Mouse (Mus musculus): ENCODE results near the gene Zbtb21. TPM values are rescaled to one million over a fixed set of nuclear protein-coding genes. Genes with fewer than 3 reads are reported as not detected.
"Not testable (repeated sequence)": the region's sequence is repeated elsewhere in the genome, so short reads cannot be mapped to it uniquely, and the experiment has no call there.

Zbtb21 gene
- polyA plus RNA-seq (2015; fragmentation: Nextera tagmentation; extraction: Ambion mirVana): 1.8 and 1.9 TPM in 2 replicates

- peak within 1 kb of the TSS; percentile 95 for H3K27ac ChIP-seq (ENCODE audit: low read depth)
- TF ChIP-seq EP300 (IDR thresholded peaks at IDR 0.05; ENCODE audit: low read depth) (no peak), CTCF (IDR thresholded peaks at IDR 0.05; ENCODE audit: low read depth) (no peak)
- no peaks in the 10 kb centered on the region for H3K36me3 ChIP-seq (replicated peaks; ENCODE audit: insufficient read depth, low read length)
- ATAC-seq (peak; percentile 92), DNase-seq (peak; percentile 94)
- peak within 1 kb of the TSS; percentile 77 for H3K4me3 ChIP-seq (ENCODE audit: low read depth, low read length)
- H3K4me2 ChIP-seq (ENCODE audit: low read depth, low read length): peak within 1 kb of the TSS; percentile 83
- H3K27me3 ChIP-seq (ENCODE audit: insufficient read depth, low read length): no peaks in the 10 kb centered on the region
- under 1% methylated on average over 73 of the region's 78 CpGs for WGBS (ENCODE audit: insufficient replicate concordance)
- H3K9me3 ChIP-seq (ENCODE audit: low read length): no peaks in the 10 kb centered on the region
- H3K4me1 ChIP-seq (ENCODE audit: insufficient read depth): peaks cover 32% of the 10 kb centered on the region
- H3K9ac ChIP-seq (replicated peaks): peak within 1 kb of the TSS; percentile 83
Observed at GRCm38 (mm10) chr16:97962151-97962948, at the start of gene Zbtb21, which contains the start of gene C2cd2. TSS of gene Zbtb21 (minus strand) at chr16:97962622. TSS of gene C2cd2 (minus strand) at chr16:97962598.

- not testable (repeated sequence) for H3K9me3 ChIP-seq (ENCODE audit: low read length); DNase-seq; H3K27me3 ChIP-seq (ENCODE audit: insufficient read depth, low read length); H3K36me3 ChIP-seq (replicated peaks; ENCODE audit: insufficient read depth, low read length)
- H3K9ac ChIP-seq (replicated peaks): peak overlapping the region; percentile 58
- peak overlapping the region; percentile 72 for H3K4me3 ChIP-seq (ENCODE audit: low read depth, low read length)
- 0% methylated on average over 8 of the region's 8 CpGs for WGBS (ENCODE audit: insufficient replicate concordance)
- peak; percentile 28 for ATAC-seq
- H3K4me2 ChIP-seq (ENCODE audit: low read depth, low read length): peak overlapping the region; percentile 84
- peaks cover 20% of the 10 kb centered on the region for H3K4me1 ChIP-seq (ENCODE audit: insufficient read depth)
- peak overlapping the region; percentile 97 for H3K27ac ChIP-seq (ENCODE audit: low read depth)
Observed at GRCm38 (mm10) chr16:97997383-97997731, 34.9 kb upstream of the Zbtb21 start.

GRCm38 (mm10) chr16:97996616-97997382 lies 34.4 kb upstream of the Zbtb21 start, which contains the start of gene B230307C23Rik:
TSS of gene B230307C23Rik (plus strand) at chr16:97997315.
- peak; percentile 97 for ATAC-seq

GRCm38 (mm10) chr16:97995849-97996615 lies 33.6 kb upstream of the Zbtb21 start:
- ATAC-seq (no peak), DNase-seq (no peak)
- Histone ChIP-seq H3K4me2 (ENCODE audit: low read depth, low read length) (peak overlapping the region; percentile 84), H3K27me3 (ENCODE audit: insufficient read depth, low read length) (no peaks in the 10 kb centered on the region), H3K4me3 (ENCODE audit: low read depth, low read length) (peak overlapping the region; percentile 72), H3K9ac (replicated peaks) (peak overlapping the region; percentile 58), H3K9me3 (ENCODE audit: low read length) (peaks cover 4% of the 10 kb centered on the region), H3K4me1 (ENCODE audit: insufficient read depth) (peaks cover 20% of the 10 kb centered on the region), H3K36me3 (replicated peaks; ENCODE audit: insufficient read depth, low read length) (no peaks in the 10 kb centered on the region), H3K27ac (ENCODE audit: low read depth) (peak overlapping the region; percentile 97)
- WGBS (ENCODE audit: insufficient replicate concordance): 4% methylated on average over 1 of the region's 1 CpGs
- TF ChIP-seq EP300 (IDR thresholded peaks at IDR 0.05; ENCODE audit: low read depth) (no peak), CTCF (IDR thresholded peaks at IDR 0.05; ENCODE audit: low read depth) (no peak)

More at GRCm38 (mm10) chr16:97996616-97997382, 34.4 kb upstream of the Zbtb21 start, which contains the start of gene B230307C23Rik:
- 2% methylated on average over 22 of the region's 22 CpGs for WGBS (ENCODE audit: insufficient replicate concordance)
- Histone ChIP-seq H3K4me3 (ENCODE audit: low read depth, low read length) (peak within 1 kb of the TSS; percentile 72), H3K27ac (ENCODE audit: low read depth) (peak within 1 kb of the TSS; percentile 97), H3K27me3 (ENCODE audit: insufficient read depth, low read length) (no peaks in the 10 kb centered on the region), H3K9ac (replicated peaks) (peak within 1 kb of the TSS; percentile 58), H3K9me3 (ENCODE audit: low read length) (peaks cover 4% of the 10 kb centered on the region), H3K4me1 (ENCODE audit: insufficient read depth) (peaks cover 20% of the 10 kb centered on the region), H3K4me2 (ENCODE audit: low read depth, low read length) (peak within 1 kb of the TSS; percentile 84), H3K36me3 (replicated peaks; ENCODE audit: insufficient read depth, low read length) (no peaks in the 10 kb centered on the region)
- TF ChIP-seq CTCF (IDR thresholded peaks at IDR 0.05; ENCODE audit: low read depth) (no peak), EP300 (IDR thresholded peaks at IDR 0.05; ENCODE audit: low read depth) (no peak; the same call in 1 of the 2 replicates)
- DNase-seq: peak; percentile 90

- H3K27me3 ChIP-seq (ENCODE audit: insufficient read depth, low read length); H3K9ac ChIP-seq (replicated peaks); H3K9me3 ChIP-seq (ENCODE audit: low read length); DNase-seq; H3K27ac ChIP-seq (ENCODE audit: low read depth); ATAC-seq; H3K4me3 ChIP-seq (ENCODE audit: low read depth, low read length); H3K36me3 ChIP-seq (replicated peaks; ENCODE audit: insufficient read depth, low read length); H3K4me2 ChIP-seq (ENCODE audit: low read depth, low read length): not testable (repeated sequence)
- 70% methylated on average over 3 of the region's 3 CpGs for WGBS (ENCODE audit: insufficient replicate concordance)
- H3K4me1 ChIP-seq (ENCODE audit: insufficient read depth): peaks cover 14% of the 10 kb centered on the region
Observed at GRCm38 (mm10) chr16:97992477-97992876, 30.1 kb upstream of the Zbtb21 start.

All from liver, postnatal 0 days (tissue).